Mouse (Mus musculus): ENCODE results near the gene Gbp9. TPM values are rescaled to one million over a fixed set of nuclear protein-coding genes. Genes with fewer than 3 reads are reported as not detected.
"Not testable (repeated sequence)": the region's sequence is repeated elsewhere in the genome, so short reads cannot be mapped to it uniquely, and the experiment has no call there.

The Gbp9 gene
- 0.75 and 1.1 TPM in 2 replicates for polyA plus RNA-seq (2015; fragmentation: Nextera tagmentation; extraction: Ambion mirVana)

- H3K9ac ChIP-seq (replicated peaks); H3K27ac ChIP-seq; H3K4me1 ChIP-seq (replicated peaks); H3K4me2 ChIP-seq (replicated peaks); H3K36me3 ChIP-seq; H3K9me3 ChIP-seq; ATAC-seq; H3K4me3 ChIP-seq (replicated peaks); H3K27me3 ChIP-seq: not testable (repeated sequence)
- 17% methylated on average over 2 of the region's 2 CpGs for WGBS
Observed at GRCm38 (mm10) chr5:105139409-105140088, at the start of gene Gbp9, which contains the start of the genes Gbp8 and Gbp4. TSS of gene Gbp9 (minus strand) at chr5:105139539. TSS of gene Gbp8 (minus strand) at chr5:105139540. TSS of gene Gbp4 (minus strand) at chr5:105139586.

GRCm38 (mm10) chr5:105181446-105181845, 42.1 kb upstream of the Gbp9 start:
- no peak overlapping the region for H3K9ac ChIP-seq (replicated peaks)
- no peak overlapping the region for H3K4me2 ChIP-seq (replicated peaks)
- H3K27me3 ChIP-seq, result no peaks in the 10 kb centered on the region
- ATAC-seq, result no peak
- H3K27ac ChIP-seq, result no peak overlapping the region
- H3K9me3 ChIP-seq, result no peaks in the 10 kb centered on the region
- H3K36me3 ChIP-seq, result no peaks in the 10 kb centered on the region
- H3K4me3 ChIP-seq (replicated peaks), result no peak overlapping the region
- no peaks in the 10 kb centered on the region for H3K4me1 ChIP-seq (replicated peaks)

GRCm38 (mm10) chr5:105156582-105156981, 17.2 kb upstream of the Gbp9 start:
- H3K4me3 ChIP-seq (replicated peaks), result no peak overlapping the region
- ATAC-seq, result no peak
- WGBS, result 85% methylated on average over 5 of the region's 5 CpGs

GRCm38 (mm10) chr5:105154049-105154448, 14.7 kb upstream of the Gbp9 start:
- H3K4me1 ChIP-seq (replicated peaks), result no peaks in the 10 kb centered on the region
- ATAC-seq, result no peak
- no peak overlapping the region for H3K4me3 ChIP-seq (replicated peaks)
- H3K4me2 ChIP-seq (replicated peaks), result no peak overlapping the region
- no peaks in the 10 kb centered on the region for H3K36me3 ChIP-seq
- no peak overlapping the region for H3K27ac ChIP-seq
- H3K9ac ChIP-seq (replicated peaks), result no peak overlapping the region
- no peaks in the 10 kb centered on the region for H3K9me3 ChIP-seq
- H3K27me3 ChIP-seq, result no peaks in the 10 kb centered on the region

More at GRCm38 (mm10) chr5:105156582-105156981, 17.2 kb upstream of the Gbp9 start:
- Histone ChIP-seq H3K4me1 (replicated peaks) (no peaks in the 10 kb centered on the region), H3K9ac (replicated peaks) (no peak overlapping the region), H3K9me3 (no peaks in the 10 kb centered on the region), H3K27me3 (no peaks in the 10 kb centered on the region), H3K36me3 (no peaks in the 10 kb centered on the region), H3K27ac (no peak overlapping the region), H3K4me2 (replicated peaks) (no peak overlapping the region)

GRCm38 (mm10) chr5:105148062-105148461, 8.7 kb upstream of the Gbp9 start:
- not testable (repeated sequence) for H3K36me3 ChIP-seq; ATAC-seq; H3K9me3 ChIP-seq; H3K27ac ChIP-seq; H3K27me3 ChIP-seq; H3K4me3 ChIP-seq (replicated peaks); H3K4me1 ChIP-seq (replicated peaks); H3K4me2 ChIP-seq (replicated peaks); H3K9ac ChIP-seq (replicated peaks)
- 76% methylated on average over 2 of the region's 2 CpGs for WGBS

GRCm38 (mm10) chr5:105146447-105146846, 7.1 kb upstream of the Gbp9 start:
- no peaks in the 10 kb centered on the region for H3K36me3 ChIP-seq
- no peak overlapping the region for H3K4me3 ChIP-seq (replicated peaks)
- no peaks in the 10 kb centered on the region for H3K9me3 ChIP-seq
- no peak overlapping the region for H3K4me2 ChIP-seq (replicated peaks)
- no peak overlapping the region for H3K9ac ChIP-seq (replicated peaks)
- peak; percentile 34; the same call in 1 of the 2 replicates for ATAC-seq
- no peaks in the 10 kb centered on the region for H3K27me3 ChIP-seq
- no peaks in the 10 kb centered on the region for H3K4me1 ChIP-seq (replicated peaks)
- H3K27ac ChIP-seq, result no peak overlapping the region

GRCm38 (mm10) chr5:105145731-105146130, 6.4 kb upstream of the Gbp9 start:
- WGBS, result 57% methylated on average over 3 of the region's 3 CpGs
- not testable (repeated sequence) for H3K4me2 ChIP-seq (replicated peaks); H3K4me1 ChIP-seq (replicated peaks); H3K36me3 ChIP-seq; H3K4me3 ChIP-seq (replicated peaks); H3K9me3 ChIP-seq; H3K9ac ChIP-seq (replicated peaks); H3K27ac ChIP-seq; H3K27me3 ChIP-seq; ATAC-seq

- H3K9ac ChIP-seq (replicated peaks); H3K27ac ChIP-seq; H3K4me3 ChIP-seq (replicated peaks); H3K9me3 ChIP-seq; H3K27me3 ChIP-seq; H3K4me2 ChIP-seq (replicated peaks); H3K36me3 ChIP-seq; H3K4me1 ChIP-seq (replicated peaks); ATAC-seq: not testable (repeated sequence)
- WGBS, result 27% methylated on average over 2 of the region's 2 CpGs
Observed at GRCm38 (mm10) chr5:105140089-105140810, 911 bp upstream of the Gbp9 start.

GRCm38 (mm10) chr5:105138906-105139305, 433 bp downstream of the Gbp9 start:
- Histone ChIP-seq H3K27ac (no peak overlapping the region), H3K4me3 (replicated peaks) (no peak overlapping the region), H3K36me3 (no peaks in the 10 kb centered on the region), H3K9ac (replicated peaks) (no peak overlapping the region), H3K9me3 (no peaks in the 10 kb centered on the region), H3K4me2 (replicated peaks) (no peak overlapping the region), H3K4me1 (replicated peaks) (no peaks in the 10 kb centered on the region), H3K27me3 (no peaks in the 10 kb centered on the region)
- 62% methylated on average over 1 of the region's 1 CpGs for WGBS
- no peak for ATAC-seq

GRCm38 (mm10) chr5:105136706-105137304, 2.5 kb downstream of the Gbp9 start:
- H3K4me3 ChIP-seq (replicated peaks); H3K9me3 ChIP-seq; H3K36me3 ChIP-seq; H3K27me3 ChIP-seq; H3K27ac ChIP-seq; H3K4me1 ChIP-seq (replicated peaks); H3K4me2 ChIP-seq (replicated peaks); H3K9ac ChIP-seq (replicated peaks); ATAC-seq: not testable (repeated sequence)
- WGBS, result 86% methylated on average over 3 of the region's 3 CpGs

GRCm38 (mm10) chr5:105121731-105122130, 17.6 kb downstream of the Gbp9 start:
- H3K9ac ChIP-seq (replicated peaks); H3K4me1 ChIP-seq (replicated peaks); H3K9me3 ChIP-seq; H3K36me3 ChIP-seq; H3K4me2 ChIP-seq (replicated peaks); H3K4me3 ChIP-seq (replicated peaks); H3K27me3 ChIP-seq; H3K27ac ChIP-seq; ATAC-seq: not testable (repeated sequence)
- 78% methylated on average over 6 of the region's 6 CpGs for WGBS

GRCm38 (mm10) chr5:105115740-105116139, 23.6 kb downstream of the Gbp9 start:
- Histone ChIP-seq H3K4me1 (replicated peaks) (no peaks in the 10 kb centered on the region), H3K4me2 (replicated peaks) (no peak overlapping the region), H3K9ac (replicated peaks) (no peak overlapping the region), H3K4me3 (replicated peaks) (no peak overlapping the region), H3K9me3 (no peaks in the 10 kb centered on the region), H3K36me3 (no peaks in the 10 kb centered on the region), H3K27me3 (no peaks in the 10 kb centered on the region), H3K27ac (no peak overlapping the region)
- WGBS, result 94% methylated on average over 2 of the region's 2 CpGs
- ATAC-seq, result no peak

Measured in midbrain, embryonic 13.5 days (tissue).